Mouse (Mus musculus) heart, postnatal 14 days (tissue): ENCODE measurements around the gene Myo6. TPM values are rescaled to one million over a fixed set of nuclear protein-coding genes. Genes with fewer than 3 reads are reported as not detected.

Source experiments
- DNase-seq, 2 experiments: peaks; one replicate each; pipeline ENCODE4 v3.0.0; 2021 to 2022
- intact Hi-C: fragments of 180-260 bp; cut with DNase I; formaldehyde crosslinking; loops from one replicate; pipeline ENCODE4 v1.15.1; 2025
- long read RNA-seq, 2 experiments: library from polyadenylated mRNA; stranded (forward); transcript quantifications; one replicate each; pipeline ENCODE4 v2.0.0; 2021
- total RNA-seq, 2 experiments: library from RNA; stranded (reverse); gene quantifications; 2 replicates each; pipeline ENCODE4 v1.2.3; 2021

Myo6 gene
- total RNA-seq, result 10 to 100 TPM; 16.9 to 18.0 TPM
- long read RNA-seq, experiment 1, partial matches to known transcripts, result 1 of 8 reads
- long read RNA-seq, experiment 1, other reads (novel, unspliced or antisense), result 7 of 8 reads
- long read RNA-seq, experiment 2, partial matches to known transcripts, result 1 of 8 reads
- long read RNA-seq, experiment 2, other reads (novel, unspliced or antisense), result 7 of 8 reads

DNA sequence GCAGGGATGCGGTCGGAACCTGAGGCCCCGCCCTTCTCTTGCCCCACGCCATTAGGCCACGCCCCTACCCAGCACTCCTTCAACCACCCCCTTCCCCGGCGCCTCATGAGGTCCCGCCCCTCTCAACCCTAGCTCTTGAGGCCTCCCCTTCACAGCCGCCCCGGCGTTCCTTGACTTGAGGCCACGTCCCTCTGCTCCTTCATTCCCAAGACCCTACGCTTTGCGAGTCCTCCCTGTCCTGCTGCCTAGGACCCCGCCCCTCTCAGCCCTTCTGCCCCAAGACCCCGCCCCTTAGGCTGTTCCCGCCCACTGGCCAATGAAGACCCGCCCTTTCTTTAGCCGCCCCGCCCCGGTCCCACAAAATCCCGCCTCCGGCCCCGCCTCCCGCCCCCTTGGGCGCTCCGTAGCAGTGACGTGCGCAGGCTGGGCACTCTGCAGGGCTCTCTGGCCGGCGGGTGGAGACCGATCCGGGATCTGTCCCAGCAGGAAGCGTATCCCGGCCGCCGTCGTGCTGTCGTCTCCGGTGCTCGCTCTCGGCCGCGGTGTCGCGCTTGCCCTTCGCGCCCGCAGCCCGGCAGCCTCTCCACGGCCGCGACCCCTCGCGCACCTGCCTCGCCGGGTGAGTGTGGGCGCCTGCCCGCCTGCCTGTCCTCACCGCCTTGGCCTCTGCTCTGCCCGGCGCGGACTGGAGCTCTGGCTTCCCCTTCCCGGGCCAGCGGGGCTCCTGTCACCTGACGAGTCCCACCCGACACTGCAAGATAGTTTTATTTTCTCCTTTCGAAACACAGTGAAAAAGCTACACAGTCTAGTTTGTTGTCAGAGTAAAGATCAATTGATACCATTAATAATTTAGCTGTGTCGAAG lies at the start of gene Myo6:
Gene Myo6, plus strand, starts transcription at position 421 of the 864 bp plus-strand sequence.
- DNase-seq, result peak; percentile 95 to 96
- intact Hi-C loops, result loop anchor here (5.0 kb wide), 3 partner anchors 77 to 98 kb away; partner anchors contain the start of gene Senp6

- no peak for DNase-seq
- intact Hi-C loops, result no loop called here
Observed at GRCm38 (mm10) chr9:80145992-80146587, 18.7 kb upstream of the Myo6 start.

- intact Hi-C loops, result no loop called here
- DNase-seq, result no peak
Observed at GRCm38 (mm10) chr9:80149594-80149993, 15.2 kb upstream of the Myo6 start.

DNA sequence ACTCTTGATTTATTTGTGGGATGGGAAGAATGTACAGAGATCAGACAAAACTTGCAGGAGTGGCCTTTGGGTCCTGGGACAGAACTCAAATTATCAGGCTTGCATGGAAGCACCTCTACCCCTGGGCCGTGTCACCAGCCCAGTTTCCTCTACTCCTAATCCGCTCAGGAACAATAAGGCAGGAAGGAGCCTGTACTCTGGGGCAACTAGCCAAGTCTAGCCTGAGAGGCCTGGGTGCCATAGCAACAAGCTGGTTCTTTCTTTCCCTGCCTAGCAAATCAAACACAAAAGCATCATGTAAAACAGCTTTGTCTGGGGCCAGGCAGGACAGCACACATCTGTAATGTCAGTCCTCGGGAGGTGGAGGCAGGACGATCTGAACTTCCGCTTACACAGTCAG lies 9.6 kb upstream of the Myo6 start:
- DNase-seq, result peak; percentile 49 to 53
- intact Hi-C loops, result no loop called here

- intact Hi-C loops, result no loop called here
- no peak for DNase-seq
Observed at GRCm38 (mm10) chr9:80156780-80157179, 8.1 kb upstream of the Myo6 start.

DNA sequence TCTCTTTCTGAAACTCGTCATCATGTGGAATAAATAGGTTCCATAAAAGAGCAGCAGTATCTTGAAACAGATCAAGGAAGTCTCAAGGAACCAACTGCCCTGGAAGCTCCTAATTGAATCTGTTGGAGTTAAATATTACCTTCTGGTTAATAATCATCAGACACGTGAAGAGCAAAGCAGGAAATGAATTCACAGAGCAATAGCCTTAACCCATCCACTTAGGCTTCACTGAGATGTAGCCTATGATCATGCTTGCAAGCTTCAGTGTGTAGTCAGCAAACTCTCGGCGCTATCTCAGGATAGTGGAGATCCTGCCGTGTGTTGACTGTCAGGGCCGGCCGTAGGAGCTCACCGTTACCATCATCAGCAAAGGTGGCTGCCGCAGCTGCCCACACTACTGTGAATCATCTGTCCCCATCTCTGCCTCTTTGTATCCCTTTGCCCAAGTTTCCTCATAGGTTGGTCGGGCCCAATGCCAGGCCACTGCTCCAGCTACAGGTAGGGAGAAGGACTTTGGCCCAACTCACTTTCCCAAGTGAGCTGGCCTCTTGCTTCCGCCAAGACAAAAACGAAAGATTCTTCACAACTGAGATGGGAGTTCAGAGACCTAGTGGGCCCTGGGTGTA lies 6.9 kb upstream of the Myo6 start:
- intact Hi-C loops, result no loop called here
- no peak for DNase-seq

GRCm38 (mm10) chr9:80158937-80159336 lies 5.9 kb upstream of the Myo6 start:
- intact Hi-C loops, result no loop called here
- DNase-seq, result no peak

GRCm38 (mm10) chr9:80161451-80161850 lies 3.4 kb upstream of the Myo6 start:
- intact Hi-C loops, result no loop called here

GRCm38 (mm10) chr9:80163126-80163723 lies 1.6 kb upstream of the Myo6 start:
- intact Hi-C loops, result no loop called here
- DNase-seq, result no peak

More at GRCm38 (mm10) chr9:80161451-80161850, 3.4 kb upstream of the Myo6 start:
- DNase-seq, result no peak

DNA sequence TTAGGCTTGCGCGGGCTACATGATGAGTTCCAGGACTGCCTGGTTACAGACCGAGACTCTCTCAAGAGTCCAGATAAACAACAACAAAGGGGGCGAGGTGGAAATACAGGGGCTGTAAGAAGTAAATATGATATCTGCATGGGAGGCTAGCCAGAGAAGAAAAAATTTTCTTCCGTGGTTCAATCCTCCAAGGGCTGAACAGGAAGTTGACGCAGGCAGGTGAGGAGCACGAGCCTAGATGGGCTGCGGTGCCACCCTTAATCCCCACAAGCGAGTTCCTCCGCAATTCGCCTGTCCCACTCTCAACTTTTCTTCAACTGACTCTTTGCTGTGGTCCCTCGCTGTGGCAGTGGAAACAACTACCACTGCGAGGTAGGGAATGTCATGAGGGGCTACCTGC lies 640 bp upstream of the Myo6 start:
- DNase-seq, result no peak
- intact Hi-C loops, result no loop called here

GRCm38 (mm10) chr9:80165690-80166089 lies 859 bp downstream of the Myo6 start:
- intact Hi-C loops, result loop anchor here (5.0 kb wide), 3 partner anchors 77 to 98 kb away; partner anchors contain the start of gene Senp6

DNA sequence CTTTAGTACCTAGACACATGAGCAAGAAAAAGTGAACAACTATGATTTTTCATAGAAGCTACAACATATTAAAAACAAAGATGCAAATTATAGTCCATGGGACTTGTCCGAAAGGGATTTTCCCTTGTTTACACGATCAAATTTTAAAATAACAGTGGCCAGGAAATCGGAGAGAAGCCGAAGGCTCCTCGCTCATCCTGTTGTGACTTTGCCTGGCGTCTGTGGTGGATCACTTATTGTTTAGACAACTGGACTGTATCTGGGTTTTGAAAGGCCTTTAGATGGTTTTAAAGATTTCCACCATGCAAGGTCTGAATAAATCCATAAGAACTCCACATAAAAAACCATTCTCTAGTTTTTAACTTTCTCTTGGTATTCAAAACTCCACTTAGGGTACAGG lies 1.6 kb downstream of the Myo6 start:
- no peak for DNase-seq
- intact Hi-C loops, result loop anchor here (5.0 kb wide), 3 partner anchors 76 to 99 kb away; partner anchors contain the start of gene Senp6

More at GRCm38 (mm10) chr9:80165690-80166089, 859 bp downstream of the Myo6 start:
- DNase-seq, result no peak

DNA sequence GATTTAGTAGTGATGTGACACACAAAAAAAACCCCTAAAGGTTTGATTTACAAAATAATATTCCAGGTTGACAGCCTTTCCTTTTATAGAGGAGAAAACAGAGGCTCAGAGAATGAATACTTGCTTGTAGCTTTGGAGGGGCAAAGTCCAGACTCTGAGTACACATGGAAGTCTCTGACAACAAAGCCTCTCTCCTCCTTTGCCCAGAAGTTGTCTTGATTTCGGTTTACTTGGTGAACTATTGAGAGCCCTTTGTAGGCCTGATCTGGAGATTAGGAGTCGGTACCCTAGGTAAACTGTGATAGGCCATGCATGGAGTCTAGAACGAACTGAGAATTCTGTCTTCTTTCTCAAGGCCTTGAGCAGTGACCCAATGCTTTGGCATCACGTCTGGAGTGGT lies 2.3 kb downstream of the Myo6 start:
- intact Hi-C loops, result loop anchor here (5.0 kb wide), 3 partner anchors 75 to 100 kb away; partner anchors contain the start of gene Senp6
- no peak for DNase-seq

DNA sequence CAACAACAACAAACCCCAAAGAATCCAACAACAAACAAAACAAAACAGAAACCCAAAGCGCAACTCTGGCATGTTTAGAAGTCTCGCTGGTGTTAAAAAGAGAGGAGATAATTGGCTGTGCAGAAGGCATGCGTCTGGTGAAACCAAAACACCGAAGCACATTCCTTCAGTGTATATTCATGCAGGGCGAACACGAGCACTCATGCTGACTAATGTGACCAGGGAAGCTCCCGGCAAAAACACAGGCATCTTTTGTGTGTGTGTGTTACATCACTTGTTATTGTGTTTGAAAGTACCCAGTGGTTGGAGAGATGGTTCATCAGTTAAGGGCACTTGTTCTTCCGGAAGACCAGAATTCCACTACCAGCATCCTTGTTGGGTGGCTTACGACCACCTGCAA lies 4.7 kb downstream of the Myo6 start:
- no peak for DNase-seq
- intact Hi-C loops, result loop anchor here (5.0 kb wide), 3 partner anchors 73 to 102 kb away; partner anchors contain the start of gene Senp6

DNA sequence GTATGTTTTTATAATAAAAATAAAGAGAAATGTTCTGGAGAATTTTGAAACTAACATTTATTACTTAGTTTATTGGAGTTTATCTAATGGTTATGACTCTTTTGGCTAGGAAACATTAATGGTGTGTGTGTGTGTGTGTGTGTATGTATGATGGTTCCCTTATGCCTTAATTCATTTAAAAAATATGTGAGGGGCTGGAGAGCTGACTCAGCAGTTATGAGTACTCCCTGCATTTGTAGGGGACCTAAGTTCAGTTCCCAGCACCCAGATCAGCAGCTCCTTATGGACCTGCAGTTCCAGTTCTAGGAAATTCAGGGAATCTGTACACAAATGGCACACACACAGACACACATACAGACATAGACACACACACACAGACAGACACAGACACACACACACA lies 6.4 kb downstream of the Myo6 start:
- no peak for DNase-seq

GRCm38 (mm10) chr9:80172396-80173222 lies 7.8 kb downstream of the Myo6 start:
- intact Hi-C loops, result no loop called here

More for the DNA sequence above, 6.4 kb downstream of the Myo6 start:
- intact Hi-C loops, result no loop called here

GRCm38 (mm10) chr9:80173629-80174028 lies 8.8 kb downstream of the Myo6 start:
- DNase-seq, result peak; percentile 54 to 65
- intact Hi-C loops, result no loop called here

More at GRCm38 (mm10) chr9:80172396-80173222, 7.8 kb downstream of the Myo6 start:
- DNase-seq, result no peak

DNA sequence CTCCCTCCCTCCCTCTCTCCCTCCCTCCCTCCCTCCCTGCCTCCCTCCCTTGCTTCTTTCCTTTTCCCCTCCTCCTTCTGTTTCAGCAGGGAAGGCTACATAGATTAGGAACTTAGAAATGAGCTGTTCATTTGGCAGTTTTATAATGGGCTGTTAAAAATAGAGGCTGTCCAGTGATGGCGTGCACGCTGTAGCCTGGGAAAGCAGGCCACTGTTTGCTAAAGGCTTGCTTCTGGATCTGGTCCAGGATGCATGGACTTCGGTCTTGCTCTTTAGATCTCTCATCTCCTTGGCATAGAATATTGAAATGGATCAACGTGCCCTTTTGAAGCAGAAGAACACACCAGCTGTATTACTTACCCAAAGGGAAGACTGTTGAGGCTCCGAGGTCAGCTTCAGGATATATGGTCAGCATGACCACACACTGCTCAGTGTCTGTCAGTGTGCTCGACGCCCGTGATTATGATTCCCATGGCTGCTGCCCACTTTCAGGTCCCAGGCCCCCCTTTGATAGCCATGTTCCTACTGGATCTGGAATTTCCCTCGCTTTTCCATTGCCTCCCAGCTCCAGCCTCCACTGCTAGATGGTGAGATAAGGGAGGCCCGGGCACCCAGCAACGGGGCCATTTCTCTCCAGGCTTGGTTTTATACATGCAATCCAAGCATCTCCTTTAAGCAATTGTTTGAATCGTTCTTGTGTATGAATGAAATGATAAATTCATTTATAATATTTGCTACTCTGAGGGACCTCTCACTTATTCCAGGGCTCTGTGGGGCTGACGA lies 12.1 kb downstream of the Myo6 start:
- intact Hi-C loops, result no loop called here
- DNase-seq, result no peak
